Mouse (Mus musculus) lung, postnatal 0 days (tissue): Measurements from ENCODE around the gene Gstm4.

Experiments used
- CTCF ChIP-seq: IDR thresholded peaks from 2 replicates; pipeline ENCODE4 v1.5.1; 2016; ENCODE audit warnings: antibody characterized with exemption, mild to moderate bottlenecking
- EP300 ChIP-seq: IDR thresholded peaks from 2 replicates; pipeline ENCODE4 v1.6.1; 2016; ENCODE audit warnings: antibody characterized with exemption, mild to moderate bottlenecking, control low read depth

- TF ChIP-seq CTCF, result no peak
- no peak for TF ChIP-seq EP300
Observed at GRCm38 (mm10) chr3:108083161-108083560, 38.5 kb upstream of the Gstm4 start.
